Mouse (Mus musculus) activated CD4-positive, CD25-positive, alpha-beta regulatory T cell, adult 4 months (primary cell): ENCODE measurements around the gene Bmt2. TPM values are rescaled to one million over a fixed set of nuclear protein-coding genes. Genes with fewer than 3 reads are reported as not detected.

Experiments used
- ATAC-seq: one replicate; pipeline ENCODE4 v1.8.0; 2017
- polyA plus RNA-seq, 2 experiments: library from polyadenylated mRNA; unstranded; fragments of 100-300 nt; shearing (Covaris generic); gene quantifications; one replicate each; pipeline ENCODE4 v1.2.1; 2017

The Bmt2 gene
- polyA plus RNA-seq, 2 experiments from 2014 or later, result 7.7 to 11.3 TPM

- peak; percentile 44 for ATAC-seq
Measured at GRCm38 (mm10) chr6:13614568-13614967, 63.2 kb downstream of the Bmt2 start.

- no peak for ATAC-seq
Measured at GRCm38 (mm10) chr6:13613671-13614070, 64.1 kb downstream of the Bmt2 start.

- ATAC-seq, result no peak
Measured at GRCm38 (mm10) chr6:13610869-13611268, 66.9 kb downstream of the Bmt2 start.

GRCm38 (mm10) chr6:13609353-13610140 lies 68.2 kb downstream of the Bmt2 start:
- ATAC-seq, result no peak

GRCm38 (mm10) chr6:13607621-13608493 lies 69.9 kb downstream of the Bmt2 start, which contains the start of gene Tmem168:
Gene Tmem168, minus strand, starts transcription at chr6:13608100.
- peak; percentile 90 for ATAC-seq

GRCm38 (mm10) chr6:13606921-13607620 lies 70.7 kb downstream of the Bmt2 start:
- ATAC-seq, result peak; percentile 11

GRCm38 (mm10) chr6:13606394-13606793 lies 71.4 kb downstream of the Bmt2 start:
- no peak for ATAC-seq

- ATAC-seq, result no peak
Measured at GRCm38 (mm10) chr6:13603134-13603533, 74.6 kb downstream of the Bmt2 start.

- ATAC-seq, result peak; percentile 25
Measured at GRCm38 (mm10) chr6:13601587-13601986, 76.2 kb downstream of the Bmt2 start.

GRCm38 (mm10) chr6:13598239-13598923 lies 79.4 kb downstream of the Bmt2 start:
- peak; percentile 30 for ATAC-seq

GRCm38 (mm10) chr6:13592729-13593345 lies 84.9 kb downstream of the Bmt2 start:
- no peak for ATAC-seq

- ATAC-seq, result no peak
Measured at GRCm38 (mm10) chr6:13586560-13586959, 91.2 kb downstream of the Bmt2 start.

- ATAC-seq, result no peak
Measured at GRCm38 (mm10) chr6:13586154-13586553, 91.6 kb downstream of the Bmt2 start.

GRCm38 (mm10) chr6:13584788-13585187 lies 93.0 kb downstream of the Bmt2 start:
- peak; percentile 46 for ATAC-seq

- no peak for ATAC-seq
Measured at GRCm38 (mm10) chr6:13582075-13582474, 95.7 kb downstream of the Bmt2 start.

Other genes with a start within 250 kb of the Bmt2 start
- 10 to 100 TPM; 38.4 to 41.2 TPM for gene Tmem168, start 69.9 kb downstream of the Bmt2 start, polyA plus RNA-seq
- not detected for gene Gpr85, start 162.0 kb upstream of the Bmt2 start, polyA plus RNA-seq
- 10 to 100 TPM; 79.4 to 89.7 TPM for gene 2610001J05Rik, start 193.6 kb upstream of the Bmt2 start, polyA plus RNA-seq